Mouse (Mus musculus): ENCODE data around the gene Fndc3b. TPM values are rescaled to one million over a fixed set of nuclear protein-coding genes. Genes with fewer than 3 reads are reported as not detected.

The Fndc3b gene
- total and polyA plus RNA-seq, 3 experiments: 0.03 to 0.05 (median 0.04) TPM

DNA sequence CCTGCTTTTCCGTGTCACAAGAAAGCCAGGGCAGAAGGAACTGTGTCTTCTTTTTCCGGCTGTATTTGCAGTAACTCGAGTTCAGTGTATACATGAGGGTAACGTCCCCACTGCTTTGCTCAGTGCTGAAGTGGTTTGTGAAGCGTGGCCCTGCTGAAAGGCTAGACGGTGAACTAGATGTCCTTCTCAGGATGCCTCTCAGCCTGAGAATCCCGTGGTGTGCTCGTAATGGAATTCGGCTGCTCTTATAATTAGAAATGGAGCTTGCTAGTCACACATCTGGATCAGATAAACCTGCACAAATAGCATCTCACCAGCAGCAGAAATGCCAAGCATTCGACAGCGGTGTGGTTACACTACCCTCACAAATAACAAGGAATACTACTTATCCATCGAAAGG lies 40.7 kb downstream of the Fndc3b start:
- Histone ChIP-seq H3K79me2 (replicated peaks; ENCODE audit: control insufficient read depth, extremely low read depth, insufficient read depth, poor library complexity, severe bottlenecking) (no peaks in the 10 kb centered on the region), H3K36me3 (replicated peaks in 1 of 2; ENCODE audit: control insufficient read depth in 1 of 2, insufficient read depth in 1 of 2, low read length in 1 of 2) (no peaks in the 10 kb centered on the region), H3K9me3 (replicated peaks; ENCODE audit: low read length) (no peaks in the 10 kb centered on the region), H3K4me2 (ENCODE audit: insufficient read depth, low read depth, poor library complexity, severe bottlenecking) (no peak overlapping the region), H3K27me3 (replicated peaks) (no peaks in the 10 kb centered on the region), H3K4me1 (ENCODE audit: control insufficient read depth in 1 of 2, insufficient read depth in 2 of 2) (peaks cover 0 to 2% of the 10 kb centered on the region in 2 experiments; a peak in 2 of 4 replicates), H3K9ac (ENCODE audit: insufficient read depth, low read depth) (no peak overlapping the region), H3K27ac (ENCODE audit: insufficient read depth, low read depth) (no peak overlapping the region), H3K4me3 (replicated peaks in 1 of 3; ENCODE audit: low read depth in 2 of 3, low read length in 2 of 3, poor library complexity in 1 of 3) (no peak overlapping the region)
- TF ChIP-seq CHD2 (IDR thresholded peaks at IDR 0.05; ENCODE audit: low read length): no peak
- no peak for TF ChIP-seq EP300 (IDR thresholded peaks at IDR 0.05; ENCODE audit: low read length)
- TF ChIP-seq ETS1 (conservative IDR thresholded peaks at IDR 0.05; ENCODE audit: low read depth, low read length): no peak
- TF ChIP-seq ZKSCAN1 (IDR thresholded peaks at IDR 0.05; ENCODE audit: borderline replicate concordance, low read depth, low read length): no peak
- TF ChIP-seq SMC3 (IDR thresholded peaks at IDR 0.05; ENCODE audit: low read depth, low read length): no peak
- no peak for TF ChIP-seq MAFK (IDR thresholded peaks at IDR 0.05; ENCODE audit: insufficient replicate concordance, low read length)
- TF ChIP-seq SIN3A (IDR thresholded peaks at IDR 0.05; ENCODE audit: low read length): no peak
- TF ChIP-seq GABPA (IDR thresholded peaks at IDR 0.05; ENCODE audit: insufficient replicate concordance, low read depth, low read length): no peak
- no peak for TF ChIP-seq NELFE (IDR thresholded peaks at IDR 0.05; ENCODE audit: low read depth, low read length)
- TF ChIP-seq MXI1 (IDR thresholded peaks at IDR 0.05; ENCODE audit: low read depth, low read length): no peak
- no peak for TF ChIP-seq ZMIZ1 (IDR thresholded peaks at IDR 0.05; ENCODE audit: low read depth, low read length)
- no peak for TF ChIP-seq MAZ (IDR thresholded peaks at IDR 0.05; ENCODE audit: low read depth, low read length)
- TF ChIP-seq MYC (IDR thresholded peaks at IDR 0.05; ENCODE audit: low read depth, low read length): no peak
- TF ChIP-seq USF2 (conservative IDR thresholded peaks at IDR 0.05; ENCODE audit: low read depth, low read length): no peak
- no peak for TF ChIP-seq TBP (conservative IDR thresholded peaks at IDR 0.05; ENCODE audit: low read depth, low read length)
- TF ChIP-seq RAD21 (IDR thresholded peaks at IDR 0.05; ENCODE audit: low read depth, low read length): no peak
- DNase-seq (ENCODE audit: extremely low read depth): no peak
- in situ Hi-C loops (cut with MboI; ENCODE audit: low pct_ligation_motif_present, low pct_unique_long_range_greater_than_20kb, low sequenced_read_pairs) (no loop called here), dilution Hi-C loops (cut with MboI; ENCODE audit: extremely low pct_ligation_motif_present, extremely low pct_unique_long_range_greater_than_20kb, low sequenced_read_pairs) (no loop called here)

DNA sequence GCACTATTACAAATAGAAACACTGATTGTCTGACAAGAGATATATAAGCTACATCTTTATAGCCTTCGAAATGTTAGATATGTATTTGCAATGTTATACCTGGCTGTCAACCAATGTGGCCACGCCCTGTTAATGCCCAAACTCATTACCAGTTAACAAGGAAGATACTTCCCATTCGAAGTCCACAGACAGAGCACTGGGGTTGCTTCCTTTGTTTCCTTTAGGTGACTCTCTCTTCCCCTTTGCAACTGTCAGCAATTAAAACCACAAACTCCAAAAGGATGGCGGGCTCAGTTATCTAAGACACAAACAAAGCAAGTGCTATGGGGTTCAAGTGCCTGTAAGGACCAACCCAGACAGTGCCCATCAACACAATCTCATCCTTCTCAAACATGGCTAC lies 43.8 kb downstream of the Fndc3b start:
- in situ Hi-C loops (cut with MboI; ENCODE audit: low pct_ligation_motif_present, low pct_unique_long_range_greater_than_20kb, low sequenced_read_pairs): no loop called here

More for the DNA sequence above, 43.8 kb downstream of the Fndc3b start:
- no peak for DNase-seq (ENCODE audit: extremely low read depth)
- H3K4me2 ChIP-seq (ENCODE audit: insufficient read depth, low read depth, poor library complexity, severe bottlenecking): no peak overlapping the region
- H3K27ac ChIP-seq (ENCODE audit: insufficient read depth, low read depth): no peak overlapping the region
- peaks cover 0 to 9% of the 10 kb centered on the region in 2 experiments; a peak in 2 of 4 replicates for H3K4me1 ChIP-seq (ENCODE audit: control insufficient read depth in 1 of 2, insufficient read depth in 2 of 2)
- no peaks in the 10 kb centered on the region for H3K36me3 ChIP-seq (replicated peaks in 1 of 2; ENCODE audit: control insufficient read depth in 1 of 2, insufficient read depth in 1 of 2, low read length in 1 of 2)
- H3K9me3 ChIP-seq (replicated peaks; ENCODE audit: low read length): no peaks in the 10 kb centered on the region
- H3K4me3 ChIP-seq (replicated peaks in 1 of 3; ENCODE audit: low read depth in 2 of 3, low read length in 2 of 3, poor library complexity in 1 of 3): no peak overlapping the region
- TF ChIP-seq POLR2A (IDR thresholded peaks at IDR 0.05; ENCODE audit: low read depth, low read length): no peak
- no peak for TF ChIP-seq JUN (IDR thresholded peaks at IDR 0.05; ENCODE audit: insufficient read depth, low read depth, low read length)
- TF ChIP-seq KAT2A (IDR thresholded peaks at IDR 0.05; ENCODE audit: insufficient replicate concordance, low read length): no peak
- TF ChIP-seq MYC (IDR thresholded peaks at IDR 0.05; ENCODE audit: low read depth, low read length): no peak
- dilution Hi-C loops (cut with MboI; ENCODE audit: extremely low pct_ligation_motif_present, extremely low pct_unique_long_range_greater_than_20kb, low sequenced_read_pairs): no loop called here
- no peaks in the 10 kb centered on the region for H3K79me2 ChIP-seq (replicated peaks; ENCODE audit: control insufficient read depth, extremely low read depth, insufficient read depth, poor library complexity, severe bottlenecking)
- H3K9ac ChIP-seq (ENCODE audit: insufficient read depth, low read depth): no peak overlapping the region
- no peaks in the 10 kb centered on the region for H3K27me3 ChIP-seq (replicated peaks)
